Mouse (Mus musculus) spleen, adult 2 months (tissue): ENCODE data around the gene Cpeb4.

ENCODE experiments used
- CTCF ChIP-seq: fragments of 200-500 bp; IDR thresholded peaks from 2 replicates; pipeline ENCODE4 v1.5.1; 2011; ENCODE audit warnings: mild to moderate bottlenecking, inconsistent platforms; ENCODE audit not compliant: insufficient read depth, insufficient read length, insufficient replicate concordance; ENCODE audit errors: extremely low read depth
- POLR2A ChIP-seq: fragments of 200-500 bp; IDR thresholded peaks from 2 replicates; pipeline ENCODE4 v1.6.1; 2011; ENCODE audit warnings: low read depth, low read length, inconsistent platforms

DNA sequence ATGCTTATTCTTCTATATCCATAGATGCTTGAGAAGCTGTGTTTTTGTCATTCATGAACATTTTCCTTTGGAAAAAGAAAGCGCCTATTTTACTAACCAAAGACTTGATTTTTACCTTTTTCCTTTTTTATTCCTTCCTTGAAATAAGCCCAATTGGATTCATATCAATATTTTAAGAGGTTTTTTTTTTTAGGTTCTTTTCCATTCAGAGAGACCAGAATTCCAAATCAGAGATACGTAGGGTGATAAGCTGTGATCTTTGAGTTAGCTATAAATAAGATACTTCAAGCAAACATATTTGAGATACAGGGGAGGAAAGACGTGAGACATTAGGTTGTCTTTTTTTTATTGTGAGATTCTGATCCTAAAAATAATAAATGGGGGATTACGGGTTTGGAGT, at the start of gene Cpeb4:
- TF ChIP-seq CTCF (no peak), POLR2A (no peak)
